Mouse (Mus musculus): ENCODE data around the gene Tmem11.

DNA sequence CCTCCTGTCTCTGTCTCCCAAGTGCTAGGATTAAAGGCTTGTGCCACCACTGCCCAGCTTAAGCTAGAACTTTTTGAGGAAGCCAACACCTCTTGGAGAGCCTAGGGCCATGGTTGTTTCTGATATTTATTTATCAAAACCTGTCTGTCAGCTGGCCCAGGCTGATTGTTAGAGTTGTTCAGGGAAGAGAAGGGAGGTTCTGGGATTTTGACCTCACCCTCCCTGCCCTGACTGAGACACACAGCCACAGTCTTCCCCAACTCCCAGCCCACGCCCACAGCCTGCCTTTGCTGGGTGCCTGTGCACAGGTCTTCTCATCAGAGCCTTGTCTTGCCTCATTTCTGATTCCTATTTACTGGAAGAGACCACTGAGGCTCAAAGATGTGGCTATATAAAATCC, 43.1 kb upstream of the Tmem11 start:
- TF ChIP-seq CTCF (IDR thresholded peaks at IDR 0.05; ENCODE audit: extremely low read depth, insufficient read depth, low read length), result no peak
- no peak for TF ChIP-seq POLR2A (IDR thresholded peaks at IDR 0.05; ENCODE audit: extremely low read depth, insufficient read depth, low read length)

Data from cortical plate, adult 2 months (tissue).